Mouse (Mus musculus) erythroblast, adult 5-6 weeks (primary cell): ENCODE data around the gene Lrba. TPM values are rescaled to one million over a fixed set of nuclear protein-coding genes. Genes with fewer than 3 reads are reported as not detected.
A peak's percentile ranks its signal among the peaks of the same experiment; 100 is the strongest.

Experiments used
- ATAC-seq: replicated peaks from 2 replicates; pipeline ENCODE4 v1.8.0; 2016; ENCODE audit warnings: moderate number of reproducible peaks, mild to moderate bottlenecking, moderate TSS enrichment, inconsistent platforms; ENCODE audit not compliant: poor library complexity, low FRiP score, severe bottlenecking
- total RNA-seq, 2 experiments: library from RNA; stranded (forward) in 1 of 2; stranded (reverse) in 1 of 2; fragments of 150-400 nt in 1 of 2; fragments of 200-764, 138-1000 nt in 1 of 2; gene quantifications; 2 replicates each; pipeline versions ENCODE4 v1.2.3 to v1.2.4; 2015 to 2017; ENCODE audit warnings: low replicate concordance in 2 of 2

Lrba gene
- total RNA-seq, 2 experiments from 2014 or later, result 3.5 to 13.5 TPM

DNA sequence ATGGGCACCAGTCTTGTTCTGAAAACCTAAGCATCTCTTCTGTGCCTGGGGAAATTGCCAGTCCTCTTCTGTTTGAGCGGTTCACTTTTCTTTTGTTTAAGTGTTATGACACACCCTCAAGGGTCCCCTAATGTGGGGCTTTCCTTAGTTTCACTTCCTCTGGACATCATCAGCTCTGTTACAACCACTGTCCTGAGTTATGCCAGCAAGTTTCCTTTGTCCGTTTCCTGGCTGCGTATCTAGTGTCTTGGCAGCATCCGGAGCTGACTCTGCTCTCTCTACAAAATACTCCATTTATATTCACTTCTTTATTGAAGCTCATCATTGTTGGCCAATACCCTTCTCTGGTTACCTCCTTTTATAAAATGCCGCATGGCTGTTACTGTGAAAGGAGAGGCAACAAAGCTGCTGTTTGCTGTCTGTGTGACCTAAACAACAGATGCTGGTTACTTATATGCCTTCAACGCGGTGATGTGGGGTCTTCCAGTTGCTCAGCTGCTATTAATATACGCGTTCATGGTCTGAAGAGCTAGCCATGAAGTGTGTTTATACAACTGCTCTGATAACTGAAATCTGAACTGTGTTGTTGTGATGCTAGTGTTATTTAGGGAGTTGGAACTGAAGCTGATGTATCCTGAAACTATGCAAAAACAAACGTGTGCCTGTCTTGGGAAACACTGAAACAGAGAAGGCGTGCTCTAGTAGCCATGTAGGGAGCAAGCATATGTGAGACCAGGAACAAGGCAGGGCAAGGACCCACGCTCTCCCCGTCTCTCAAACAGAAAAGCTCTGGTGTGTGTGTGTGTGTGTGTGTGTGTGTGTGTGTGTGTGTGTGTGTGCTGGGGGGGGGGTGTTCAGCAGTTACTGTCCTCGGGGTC is 550.3 kb downstream of the Lrba start:
- no peak for ATAC-seq

DNA sequence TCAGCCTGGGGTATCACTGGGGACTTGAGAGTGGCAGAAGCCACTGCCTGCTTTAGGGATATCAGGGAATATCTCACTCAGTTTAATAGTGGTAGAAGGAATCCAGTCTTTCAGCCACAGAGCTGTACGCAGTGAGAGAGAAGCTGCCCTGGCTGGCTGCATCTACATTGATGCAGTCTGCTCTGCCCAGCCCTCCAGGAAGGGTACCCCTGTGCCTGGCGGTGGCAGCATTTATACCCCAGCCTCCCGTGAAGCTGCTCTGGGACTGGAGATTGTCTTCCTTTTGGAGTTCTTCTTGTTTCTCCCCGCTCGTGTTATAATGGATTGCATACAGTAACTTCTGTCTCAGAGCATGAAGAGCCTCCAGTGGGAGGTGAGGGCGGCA is 551.0 kb downstream of the Lrba start:
- no peak for ATAC-seq

DNA sequence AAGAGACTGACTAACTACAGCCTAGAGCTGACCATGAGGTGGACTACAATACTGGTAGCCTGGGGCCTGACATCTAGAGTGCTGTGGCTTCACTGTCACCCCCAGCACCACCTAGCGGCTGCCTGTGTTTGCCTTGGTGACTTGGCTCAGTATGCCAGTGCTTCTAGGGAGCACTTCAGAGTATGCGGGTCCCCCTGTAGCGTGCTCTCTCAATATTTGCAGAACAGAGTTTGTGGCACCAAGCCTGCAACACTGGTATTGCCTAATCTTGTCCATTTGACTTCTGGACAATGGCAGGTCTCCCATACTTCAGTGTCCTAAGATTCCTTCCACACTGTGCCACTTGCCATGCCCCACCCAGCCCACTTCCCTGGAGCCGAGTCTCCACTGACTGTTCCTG is 555.2 kb downstream of the Lrba start:
- no peak for ATAC-seq

DNA sequence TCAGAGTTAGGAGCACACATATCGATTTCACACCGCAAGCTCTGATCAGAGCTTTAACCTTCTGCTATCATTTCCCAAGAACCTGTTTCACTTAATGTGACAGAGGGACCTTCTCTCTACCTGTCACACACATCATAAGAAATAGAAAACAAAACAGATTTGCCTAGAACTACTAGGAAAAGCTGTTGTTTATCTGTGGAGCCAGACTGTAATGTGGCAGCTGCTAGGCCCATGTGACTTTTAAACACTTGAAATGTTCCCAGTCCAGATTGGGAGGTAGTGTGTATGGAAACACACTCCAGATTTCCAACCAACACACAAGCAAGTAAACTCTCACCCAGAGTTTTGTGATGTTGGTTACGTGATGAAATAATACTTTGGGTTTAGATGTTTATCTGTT is 559.6 kb downstream of the Lrba start:
- no peak for ATAC-seq

DNA sequence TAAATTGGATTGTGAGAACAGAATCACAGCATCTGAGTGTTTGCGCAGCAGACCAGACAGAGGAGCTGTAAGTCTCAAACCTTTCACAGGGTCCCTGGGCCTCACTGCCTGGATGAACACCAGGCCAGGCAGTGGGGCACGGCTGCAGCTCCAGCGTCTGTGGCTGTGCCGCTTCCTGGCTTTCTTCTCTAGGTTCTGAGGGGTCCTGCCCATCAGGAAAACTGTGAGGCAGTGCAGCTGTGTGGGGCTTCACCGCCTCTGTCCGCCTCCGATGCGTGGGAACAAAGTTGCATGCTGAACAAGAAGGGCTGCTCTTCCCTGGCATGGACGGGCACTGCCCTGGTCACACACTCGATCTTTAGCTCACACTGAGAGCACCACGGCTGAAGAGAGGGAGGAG is 560.5 kb downstream of the Lrba start:
- no peak for ATAC-seq

DNA sequence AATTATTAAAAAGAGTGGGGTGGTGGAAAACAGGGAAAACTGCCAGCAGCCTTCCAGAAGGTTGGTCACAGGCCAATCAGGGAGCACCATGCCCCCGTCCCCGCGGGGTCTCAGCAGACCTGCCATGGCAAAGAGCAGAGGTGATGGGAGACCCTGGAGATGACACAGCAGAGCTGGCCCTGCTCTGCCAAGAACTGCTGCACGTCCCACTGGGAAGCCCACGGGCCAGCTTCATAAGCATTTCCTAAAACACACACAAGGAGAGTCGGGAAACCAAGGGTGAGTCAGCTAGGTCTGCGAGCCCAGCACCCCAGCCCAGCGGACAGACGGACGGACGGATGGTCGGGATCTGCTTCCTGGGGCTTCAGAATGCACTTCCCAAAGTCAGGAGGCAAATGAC is 561.8 kb downstream of the Lrba start:
- no peak for ATAC-seq

DNA sequence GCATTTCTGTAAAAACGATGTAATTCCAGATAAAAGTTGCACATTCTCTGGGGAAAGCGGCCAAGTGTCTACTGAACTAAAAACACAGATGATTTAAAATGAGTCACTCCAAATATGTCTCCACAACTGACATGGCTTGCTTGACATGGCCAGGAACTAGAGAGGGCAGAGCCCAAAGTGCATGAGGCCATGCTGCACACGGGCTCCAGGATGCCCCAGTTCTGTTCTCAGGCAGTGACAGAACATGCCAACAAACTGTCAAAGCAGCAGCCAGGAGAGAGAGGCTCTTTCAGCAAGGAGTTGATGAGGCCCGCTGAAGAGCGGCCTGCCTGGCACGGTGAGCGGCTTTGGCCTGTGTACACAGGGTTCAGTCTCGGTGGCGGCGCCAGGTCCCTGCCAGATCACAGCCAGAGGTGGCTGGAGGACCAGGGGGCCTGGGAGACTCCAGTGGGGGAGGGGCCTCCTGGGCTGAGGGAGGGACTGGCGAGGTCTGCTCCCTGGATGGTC is 562.4 kb downstream of the Lrba start:
- ATAC-seq, result no peak

DNA sequence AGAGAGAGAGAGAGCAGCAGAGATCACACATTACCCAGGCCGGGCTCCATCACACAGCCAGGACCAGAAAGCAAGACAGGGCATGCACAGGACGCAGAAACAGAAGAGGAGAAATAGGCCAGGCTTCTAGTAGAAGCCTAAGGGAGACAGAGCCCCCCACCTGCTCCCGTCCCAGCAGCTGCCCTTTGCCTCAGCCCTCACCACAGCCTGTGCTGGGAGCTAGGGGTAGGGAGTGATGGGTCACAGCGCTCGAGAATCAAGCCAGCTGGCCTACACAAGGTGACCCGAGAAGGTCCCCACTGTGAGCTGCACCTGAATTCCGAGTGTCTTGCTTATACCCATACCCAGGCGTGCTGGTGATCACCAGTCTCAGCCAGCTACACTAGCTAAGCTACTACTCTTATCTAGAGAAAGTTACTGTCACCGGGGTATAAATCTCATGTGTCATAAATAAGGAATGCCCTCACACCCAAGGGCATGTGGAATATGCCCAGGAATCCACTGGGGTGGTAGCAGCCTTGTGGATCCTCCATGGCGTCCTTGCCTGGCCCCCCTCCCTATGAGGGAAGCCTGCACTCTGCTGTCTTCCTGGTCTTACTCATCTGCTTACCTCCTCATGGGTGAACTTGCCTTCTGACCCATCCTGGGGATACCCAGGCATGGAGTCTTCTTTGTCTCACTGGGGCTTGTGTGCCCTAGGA is 563.1 kb downstream of the Lrba start:
- ATAC-seq, result no peak

DNA sequence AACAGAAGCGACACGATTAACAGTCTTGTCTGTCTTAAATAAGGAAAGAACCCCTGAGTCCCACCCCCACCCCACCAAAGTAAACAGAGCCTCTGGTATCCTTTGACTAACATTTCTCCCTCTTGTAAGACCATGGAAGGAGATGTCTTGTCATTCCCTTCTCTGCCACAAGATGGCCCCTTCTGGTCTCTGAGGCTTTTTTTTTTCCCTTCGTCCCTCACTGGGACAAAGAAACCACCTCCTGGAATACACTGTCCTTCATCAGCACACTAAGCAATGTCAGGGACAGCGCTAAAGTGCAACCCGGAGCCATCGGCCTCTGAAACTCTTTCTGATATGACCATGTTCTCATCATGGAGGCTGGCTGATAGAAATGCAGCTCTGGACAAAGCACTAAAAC is 564.2 kb downstream of the Lrba start:
- peak; percentile 58 for ATAC-seq

DNA sequence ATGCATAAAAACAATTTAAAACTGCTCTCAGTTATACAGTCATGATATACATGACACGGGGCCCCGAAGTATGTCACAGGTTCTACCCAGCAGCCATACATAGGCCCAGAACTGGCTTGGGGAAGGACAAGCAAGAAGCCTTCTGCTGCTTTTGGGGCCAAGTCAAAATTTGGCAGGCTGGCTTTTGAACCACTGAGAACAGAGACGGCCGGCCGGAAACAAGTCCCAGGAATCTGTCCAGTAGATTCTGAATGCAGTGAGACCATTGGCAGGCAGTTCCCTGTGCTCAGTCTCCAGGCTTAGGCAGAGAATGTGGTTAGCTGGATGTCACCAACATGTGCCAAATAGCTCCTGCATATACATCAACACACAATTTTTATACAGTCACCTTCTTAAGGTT is 565.3 kb downstream of the Lrba start:
- ATAC-seq, result no peak

DNA sequence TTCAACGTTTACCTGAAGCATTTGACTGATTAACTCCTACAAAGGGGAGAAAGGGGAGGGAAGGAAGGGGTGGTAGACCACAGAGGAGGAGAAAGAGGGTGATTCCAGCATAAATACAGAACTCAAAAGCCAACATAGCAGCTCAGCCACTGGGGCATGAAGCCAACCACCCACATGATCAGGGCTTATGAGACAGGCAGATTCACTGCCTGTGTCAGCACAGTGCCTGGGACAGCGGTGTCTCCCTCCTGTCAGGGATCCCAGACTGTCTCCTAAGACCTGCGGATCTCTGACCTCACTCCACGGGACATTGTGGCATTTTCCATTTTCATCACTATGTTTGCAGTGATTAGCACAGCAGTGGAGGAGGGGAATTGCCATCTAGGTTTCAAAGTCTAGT is 568.8 kb downstream of the Lrba start:
- ATAC-seq, result no peak

DNA sequence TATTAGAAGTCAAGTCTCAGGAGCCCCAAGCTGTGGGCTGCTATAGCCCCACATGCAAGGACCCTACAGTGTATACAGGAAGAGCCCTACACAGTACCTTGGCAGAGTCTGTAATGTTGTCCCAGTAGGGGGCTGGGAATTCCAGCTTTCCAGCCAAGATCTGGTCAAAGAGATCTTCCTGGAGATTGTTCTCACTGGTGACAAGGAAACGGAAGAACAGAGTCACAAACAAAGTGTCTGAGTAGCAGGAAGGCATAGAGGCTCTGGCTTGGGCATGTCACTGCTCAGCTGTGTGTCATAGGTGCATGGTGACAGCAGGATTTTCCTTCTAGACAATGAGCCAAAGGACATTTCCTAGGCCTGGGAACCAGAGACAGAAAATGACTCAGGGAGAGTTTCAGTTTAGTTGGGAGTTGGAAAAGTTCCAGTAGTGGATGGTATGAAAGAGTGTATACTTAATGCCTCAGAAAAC is 569.3 kb downstream of the Lrba start:
- ATAC-seq, result no peak

DNA sequence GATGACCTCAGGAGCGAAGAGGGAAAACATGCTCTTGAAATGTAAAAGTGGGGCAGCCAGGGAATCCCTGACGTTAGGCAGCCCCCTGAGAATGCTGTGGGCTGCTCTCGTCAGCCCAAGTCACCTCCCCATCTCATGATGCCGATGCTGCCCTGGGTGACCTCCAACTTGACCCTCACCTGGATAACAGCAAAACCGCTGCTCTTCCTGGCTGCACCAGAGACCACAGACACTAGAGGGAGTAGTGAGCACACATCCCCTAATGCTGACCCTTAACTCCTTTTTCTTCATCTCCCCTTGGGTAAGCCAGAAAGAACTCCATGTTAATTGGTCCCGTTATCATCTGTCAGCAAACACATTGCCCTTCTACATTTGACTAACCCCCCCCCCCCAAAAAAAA is 572.2 kb downstream of the Lrba start:
- ATAC-seq, result peak; percentile 55

DNA sequence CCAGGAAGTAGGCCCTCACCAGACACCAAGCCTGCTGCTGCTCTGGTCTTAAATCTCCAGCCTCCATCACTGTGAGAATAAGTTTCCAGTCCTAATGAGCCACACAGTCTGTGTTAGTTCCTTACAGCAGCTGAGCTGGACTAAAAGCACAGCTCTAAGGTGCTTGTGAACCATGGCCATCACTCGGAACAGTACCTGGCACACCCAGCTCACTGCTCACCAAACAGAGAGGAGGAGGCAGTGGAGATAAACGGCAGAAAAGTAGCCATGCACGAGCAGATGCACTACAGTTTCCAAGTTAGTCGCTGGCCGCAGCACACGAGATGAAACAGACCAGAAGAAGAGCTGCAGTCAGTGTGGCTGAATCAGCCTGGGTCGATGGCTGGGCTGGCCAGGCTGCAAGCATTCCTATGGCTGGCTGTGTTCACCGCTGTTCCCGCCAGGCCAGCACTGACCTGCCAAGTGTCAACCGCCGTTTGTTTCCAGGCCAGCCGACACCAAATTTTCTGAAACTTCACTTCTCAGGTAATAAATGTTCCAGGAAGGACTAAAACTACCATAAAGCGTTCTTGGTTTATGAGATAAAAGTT is 573.5 kb downstream of the Lrba start:
- ATAC-seq, result peak; percentile 49

DNA sequence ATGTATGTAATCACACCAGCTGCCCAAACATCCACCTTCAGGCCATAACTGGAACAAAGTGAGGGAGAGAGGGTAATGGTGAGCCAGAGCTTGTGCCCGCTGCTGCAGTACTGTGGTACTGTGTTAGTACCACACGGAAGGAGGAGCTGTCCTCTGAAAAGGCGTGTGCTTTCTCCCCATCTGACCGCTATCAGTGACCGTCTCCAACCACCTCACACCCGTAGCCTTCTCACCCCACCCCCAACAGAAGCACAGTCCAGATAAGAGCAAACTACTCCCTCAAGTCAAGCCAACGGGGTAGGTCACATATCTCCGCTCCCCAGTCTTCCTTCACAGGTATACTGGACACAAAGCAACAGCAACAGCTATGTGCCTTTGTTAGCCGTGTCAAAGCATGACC is 574.6 kb downstream of the Lrba start:
- ATAC-seq, result peak; percentile 92

DNA sequence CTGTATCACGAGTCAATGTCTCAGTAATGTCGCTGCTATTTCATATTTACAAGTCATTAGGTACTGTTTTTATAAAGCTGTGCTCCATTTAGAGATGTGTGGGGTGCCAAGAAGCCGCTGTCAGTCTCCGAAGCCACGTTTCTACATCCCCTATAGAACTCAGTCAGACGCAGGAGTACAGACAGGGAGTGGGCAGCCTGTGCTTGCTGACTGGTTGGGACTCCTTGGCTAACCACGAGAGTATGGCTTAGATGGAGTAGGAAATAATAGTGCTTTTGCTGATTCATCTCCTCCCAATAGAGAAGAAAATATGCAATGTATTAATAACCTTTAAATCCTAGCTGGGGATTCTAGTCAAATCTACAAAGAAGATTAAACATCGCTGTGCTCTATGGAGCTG is 576.4 kb downstream of the Lrba start:
- ATAC-seq, result no peak

DNA sequence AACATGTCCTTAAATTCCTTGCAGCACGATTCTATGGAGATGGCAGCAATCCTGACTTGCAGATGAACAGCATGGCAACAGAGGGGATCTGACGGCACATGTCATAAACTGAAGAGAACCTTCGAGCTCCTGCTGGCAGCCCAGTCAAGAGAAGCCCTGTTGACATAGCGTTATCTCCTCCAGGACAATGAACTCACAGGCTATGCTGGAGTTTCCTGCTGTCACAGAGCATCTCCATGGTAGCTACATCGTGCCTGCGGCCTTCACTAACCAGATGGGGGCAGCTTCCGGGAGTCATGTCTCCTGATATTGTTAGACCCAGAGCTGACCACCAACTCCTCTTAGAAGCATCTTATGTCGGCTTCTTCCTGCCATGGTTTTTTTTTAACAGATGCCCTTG is 578.3 kb downstream of the Lrba start:
- no peak for ATAC-seq

DNA sequence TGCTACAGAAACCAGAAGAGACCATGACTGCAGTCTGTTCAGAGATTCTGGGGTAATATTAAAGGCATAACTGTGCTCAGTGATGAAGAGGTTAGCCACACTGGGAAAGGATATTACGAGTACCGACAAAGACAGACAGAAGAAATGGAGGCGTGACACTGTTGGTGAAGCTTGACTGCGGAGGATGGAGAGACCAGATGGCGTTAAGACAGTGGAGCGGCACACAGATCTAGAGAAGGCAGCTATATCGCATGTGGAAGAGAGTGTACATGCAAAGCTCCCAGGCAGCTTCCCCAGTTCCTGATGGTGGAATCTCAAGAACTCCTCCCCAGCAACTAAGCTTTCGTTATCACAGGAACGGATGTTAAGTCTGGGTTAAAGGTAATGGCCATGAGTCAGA is 579.8 kb downstream of the Lrba start:
- no peak for ATAC-seq

DNA sequence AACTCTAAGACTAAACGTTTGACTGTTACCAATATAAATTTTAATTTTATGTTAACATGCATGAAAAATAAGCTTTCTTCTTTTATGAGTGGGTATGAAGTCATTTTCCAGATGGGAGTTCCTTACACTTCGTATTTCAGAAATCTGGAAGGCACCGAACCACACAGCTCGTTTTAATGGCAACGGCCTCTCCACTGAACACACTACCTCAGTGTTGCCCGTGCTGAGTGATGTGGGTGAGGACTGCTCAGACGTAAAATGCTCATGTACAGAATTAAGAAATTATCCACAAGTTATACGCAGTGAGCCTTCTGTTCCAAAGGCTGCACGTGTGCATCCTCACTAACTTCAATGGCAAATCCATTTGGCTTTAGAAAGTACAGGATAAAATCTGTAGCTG is 582.4 kb downstream of the Lrba start:
- ATAC-seq, result no peak

DNA sequence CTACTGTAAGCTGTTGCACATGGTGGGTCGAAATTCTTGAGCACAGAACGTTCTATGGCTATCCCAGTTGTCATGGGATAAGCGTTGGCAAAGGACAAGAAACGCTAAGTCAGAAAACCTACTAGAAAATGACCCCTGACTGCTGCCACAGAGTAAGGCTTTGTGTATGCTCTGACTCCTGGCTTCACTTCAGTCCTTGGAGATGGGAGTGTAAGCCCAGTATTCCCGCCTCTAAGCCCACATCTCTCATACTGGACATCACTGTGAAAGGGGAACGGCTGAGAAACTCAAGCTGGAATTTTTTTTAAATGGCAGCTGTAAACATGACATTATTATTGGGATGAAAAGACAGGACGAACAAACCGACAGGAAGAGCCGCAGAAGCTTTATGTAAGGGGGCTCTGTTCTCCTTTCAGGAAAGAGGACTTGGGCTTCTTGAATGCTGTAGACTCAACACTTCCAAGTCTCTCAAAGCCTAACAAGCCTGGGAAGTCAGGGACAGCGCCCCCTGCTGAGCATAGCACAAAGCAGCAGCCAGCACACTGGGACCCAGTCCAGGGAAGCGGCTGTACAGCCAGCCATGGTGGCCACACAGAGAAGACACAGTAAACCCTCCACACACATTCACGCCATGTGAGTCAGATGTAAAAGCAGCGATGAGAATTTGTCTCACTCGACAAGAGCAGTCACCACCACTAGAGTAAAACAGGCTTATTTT is 583.4 kb downstream of the Lrba start:
- ATAC-seq, result peak; percentile 78
